Mouse (Mus musculus) stomach, postnatal 0 days (tissue): ENCODE measurements at regions not wholly inside any gene's neighbourhood (a gene's known extent, or its start where the extent isn't known, plus 50 kb on each side); places are given as distances from the start of the nearest gene placed in this dataset.

Experiments
- CTCF ChIP-seq: IDR thresholded peaks from 2 replicates; pipeline ENCODE4 v1.5.1; 2016; ENCODE audit warnings: antibody characterized with exemption, low read depth, mild to moderate bottlenecking, moderate library complexity
- EP300 ChIP-seq: optimal IDR thresholded peaks from 2 replicates; pipeline ENCODE3; 2016; ENCODE audit warnings: antibody characterized with exemption

GRCm38 (mm10) chr16:93392024-93392675 lies 211.7 kb downstream of the Setd4 start:
- TF ChIP-seq CTCF (no peak), EP300 (no peak)
